Mouse (Mus musculus) granulocyte monocyte progenitor cell, adult 5-6 weeks (primary cell): ENCODE data around the gene Kansl2. TPM values are rescaled to one million over a fixed set of nuclear protein-coding genes. Genes with fewer than 3 reads are reported as not detected.

Experiments used
- ATAC-seq: replicated peaks from 2 replicates; pipeline ENCODE4 v1.8.0; 2016; ENCODE audit warnings: mild to moderate bottlenecking, moderate TSS enrichment, inconsistent platforms; ENCODE audit not compliant: poor library complexity, severe bottlenecking
- total RNA-seq, 2 experiments: library from RNA; stranded (forward) in 1 of 2; stranded (reverse) in 1 of 2; fragments of 200-712, 200-1000 nt in 1 of 2; fragments of >200 nt in 1 of 2; fragmentation: Nextera tagmentation in 1 of 2; gene quantifications; 2 replicates each; pipeline ENCODE4 v1.2.3; 2014 to 2017

Gene Kansl2
- 67.5 and 74.5 TPM in 2 replicates for total RNA-seq (2014; fragmentation: Nextera tagmentation)
- 58.9 and 61.0 TPM in 2 replicates for total RNA-seq (2017)

- ATAC-seq: peak; percentile 95
These were observed at the start of gene Kansl2 for GRCm38 (mm10) chr15:98533881-98534627. Gene Kansl2 (minus strand): TSS chr15:98534264.

- ATAC-seq: no peak
These were observed 48.9 kb upstream of the Kansl2 start for GRCm38 (mm10) chr15:98582996-98583395.

- ATAC-seq: no peak
These were observed 48.3 kb upstream of the Kansl2 start for GRCm38 (mm10) chr15:98582410-98582809.

- ATAC-seq: peak; percentile 93
These were observed 45.9 kb upstream of the Kansl2 start for GRCm38 (mm10) chr15:98579795-98580464.

GRCm38 (mm10) chr15:98579310-98579709, 45.2 kb upstream of the Kansl2 start:
- ATAC-seq: no peak

GRCm38 (mm10) chr15:98573293-98573692, 39.2 kb upstream of the Kansl2 start:
- no peak for ATAC-seq

- peak; percentile 35 for ATAC-seq
These were observed 36.9 kb upstream of the Kansl2 start, which contains the start of the genes Ccnt1 and 4930415O20Rik for GRCm38 (mm10) chr15:98570873-98571538. Gene Ccnt1 (minus strand): TSS chr15:98570923. Gene 4930415O20Rik (plus strand): TSS chr15:98571004.

GRCm38 (mm10) chr15:98569795-98570365, 35.8 kb upstream of the Kansl2 start:
- ATAC-seq: no peak

GRCm38 (mm10) chr15:98569216-98569615, 35.2 kb upstream of the Kansl2 start:
- ATAC-seq: no peak

GRCm38 (mm10) chr15:98568256-98569033, 34.4 kb upstream of the Kansl2 start:
- no peak for ATAC-seq

GRCm38 (mm10) chr15:98567278-98568134, 33.4 kb upstream of the Kansl2 start:
- ATAC-seq: peak; percentile 88

GRCm38 (mm10) chr15:98566973-98567277, 32.9 kb upstream of the Kansl2 start:
- no peak for ATAC-seq

GRCm38 (mm10) chr15:98557186-98557585, 23.1 kb upstream of the Kansl2 start:
- ATAC-seq: no peak

GRCm38 (mm10) chr15:98555881-98556280, 21.8 kb upstream of the Kansl2 start:
- ATAC-seq: no peak

- ATAC-seq: peak; percentile 66
These were observed 18.7 kb upstream of the Kansl2 start for GRCm38 (mm10) chr15:98552758-98553157.

- ATAC-seq: no peak
These were observed 12.8 kb upstream of the Kansl2 start for GRCm38 (mm10) chr15:98546843-98547242.

GRCm38 (mm10) chr15:98545151-98545550, 11.1 kb upstream of the Kansl2 start:
- ATAC-seq: no peak

GRCm38 (mm10) chr15:98543341-98543740, 9.3 kb upstream of the Kansl2 start:
- no peak for ATAC-seq

- peak; percentile 73 for ATAC-seq
These were observed 7.0 kb upstream of the Kansl2 start for GRCm38 (mm10) chr15:98541064-98541463.
